Mouse (Mus musculus) MEL (cell line): ENCODE results near the gene Zfp280b. TPM values are rescaled to one million over a fixed set of nuclear protein-coding genes. Genes with fewer than 3 reads are reported as not detected.
"Not testable (repeated sequence)": the region's sequence is repeated elsewhere in the genome, so short reads cannot be mapped to it uniquely, and the experiment has no call there.

Experiments used
- DNase-seq: peaks from one replicate; pipeline ENCODE4 v3.0.0; 2011; ENCODE audit warnings: low read depth, low spot score
- H3K27ac ChIP-seq: 2 replicates; pipeline ENCODE4 v1.5.1; 2012; ENCODE audit warnings: low read depth, mild to moderate bottlenecking, control low read depth, low read length, moderate library complexity; ENCODE audit not compliant: control insufficient read depth
- H3K27me3 ChIP-seq, 2 experiments: fragments of 150-350 bp in 1 of 2; sonication (generic) in 1 of 2; 2 replicates each; pipeline ENCODE4 v1.6.1; 2012; ENCODE audit warnings: low read length in 2 of 2, mild to moderate bottlenecking in 2 of 2, improper control_type of control experiment in 1 of 2, moderate library complexity in 1 of 2; ENCODE audit not compliant: insufficient read depth in 2 of 2, control insufficient read depth in 1 of 2
- H3K36me3 ChIP-seq, 2 experiments: 2 replicates each; pipeline ENCODE4 v1.6.1; 2012 to 2014; ENCODE audit warnings: low read length in 2 of 2, improper control_type of control experiment in 1 of 2, inconsistent platforms in 1 of 2, mild to moderate bottlenecking in 1 of 2; ENCODE audit not compliant: insufficient read depth in 2 of 2, control insufficient read depth in 1 of 2
- H3K4me1 ChIP-seq, 2 experiments: fragments of 150-350 bp in 1 of 2; sonication (generic) in 1 of 2; 2 replicates each; pipeline ENCODE4 v1.6.1; 2012; ENCODE audit warnings: low read length in 2 of 2, improper control_type of control experiment in 1 of 2, mild to moderate bottlenecking in 1 of 2; ENCODE audit not compliant: insufficient read depth in 2 of 2, control insufficient read depth in 1 of 2
- H3K4me3 ChIP-seq, 2 experiments: fragments of 150-350 bp in 1 of 2; sonication (generic) in 1 of 2; 2 replicates each; pipeline ENCODE4 v1.5.1; 2012; ENCODE audit warnings: low read depth in 2 of 2, low read length in 2 of 2, mild to moderate bottlenecking in 2 of 2, moderate library complexity in 2 of 2, control low read depth in 1 of 2, improper control_type of control experiment in 1 of 2; ENCODE audit not compliant: control insufficient read depth in 1 of 2, insufficient read depth in 1 of 2
- H3K79me2 ChIP-seq: 2 replicates; pipeline ENCODE4 v1.6.1; 2012; ENCODE audit warnings: mild to moderate bottlenecking, low read length, moderate library complexity; ENCODE audit not compliant: control insufficient read depth, poor library complexity, insufficient read depth
- H3K9ac ChIP-seq: 2 replicates; pipeline ENCODE4 v1.6.1; 2012; ENCODE audit warnings: low read depth, mild to moderate bottlenecking, control low read depth, low read length, moderate library complexity; ENCODE audit not compliant: control insufficient read depth, poor library complexity, severe bottlenecking
- H3K9me3 ChIP-seq: fragments of 150-350 bp; sonication (generic); replicated peaks from 2 replicates; pipeline ENCODE4 v1.6.1; 2012; ENCODE audit warnings: mild to moderate bottlenecking, low read length, improper control_type of control experiment, moderate library complexity; ENCODE audit not compliant: insufficient read depth
- BHLHE40 ChIP-seq: IDR thresholded peaks from 2 replicates; pipeline ENCODE4 v1.6.1; 2012; ENCODE audit warnings: low read depth, mild to moderate bottlenecking, inconsistent platforms, low read length, improper control_type of control experiment, borderline replicate concordance
- CHD2 ChIP-seq: IDR thresholded peaks from 2 replicates; pipeline ENCODE4 v1.6.1; 2011; ENCODE audit warnings: low read length, improper control_type of control experiment
- ELF1 ChIP-seq: IDR thresholded peaks from 2 replicates; pipeline ENCODE4 v1.6.1; 2014; ENCODE audit warnings: low read depth, mild to moderate bottlenecking, inconsistent platforms, low read length, improper control_type of control experiment, moderate library complexity
- EP300 ChIP-seq, 2 experiments: IDR thresholded peaks; 2 replicates each; pipeline ENCODE4 v1.6.1; 2011; ENCODE audit warnings: improper control_type of control experiment in 2 of 2, low read length in 2 of 2, low read depth in 1 of 2, mild to moderate bottlenecking in 1 of 2
- GABPA ChIP-seq: IDR thresholded peaks from 2 replicates; pipeline ENCODE4 v1.6.1; 2012; ENCODE audit warnings: low read depth, mild to moderate bottlenecking, inconsistent platforms, low read length, improper control_type of control experiment, moderate library complexity
- HCFC1 ChIP-seq: IDR thresholded peaks from 2 replicates; pipeline ENCODE4 v1.6.1; 2012; ENCODE audit warnings: low read depth, mild to moderate bottlenecking, inconsistent platforms, low read length, improper control_type of control experiment, moderate library complexity
- JUND ChIP-seq: IDR thresholded peaks from 2 replicates; pipeline ENCODE4 v1.6.1; 2011; ENCODE audit warnings: low read depth, mild to moderate bottlenecking, improper control_type of control experiment, low read length
- MAZ ChIP-seq: IDR thresholded peaks from 2 replicates; pipeline ENCODE4 v1.6.1; 2012; ENCODE audit warnings: low read depth, mild to moderate bottlenecking, inconsistent platforms, low read length, improper control_type of control experiment
- MXI1 ChIP-seq: IDR thresholded peaks from 2 replicates; pipeline ENCODE4 v1.6.1; 2011; ENCODE audit warnings: mild to moderate bottlenecking, low read depth, low read length, improper control_type of control experiment
- POLR2AphosphoS2 ChIP-seq: IDR thresholded peaks from 2 replicates; pipeline ENCODE4 v1.6.1; 2011; ENCODE audit warnings: low read length, improper control_type of control experiment
- SMC3 ChIP-seq: IDR thresholded peaks from 2 replicates; pipeline ENCODE4 v1.6.1; 2011; ENCODE audit warnings: low read depth, low read length, improper control_type of control experiment
- TAL1 ChIP-seq: IDR thresholded peaks from 2 replicates; pipeline ENCODE4 v1.6.1; 2012; ENCODE audit warnings: mild to moderate bottlenecking, inconsistent platforms, low read length, moderate library complexity, mixed read lengths
- TCF12 ChIP-seq: IDR thresholded peaks from 2 replicates; pipeline ENCODE4 v1.6.1; 2014; ENCODE audit warnings: low read depth, mild to moderate bottlenecking, inconsistent platforms, low read length, improper control_type of control experiment, moderate library complexity
- USF1 ChIP-seq: IDR thresholded peaks from 2 replicates; pipeline ENCODE4 v1.6.1; 2014; ENCODE audit warnings: low read depth, mild to moderate bottlenecking, inconsistent platforms, low read length, improper control_type of control experiment, moderate library complexity
- ZC3H11A ChIP-seq: IDR thresholded peaks from 2 replicates; pipeline ENCODE4 v1.6.1; 2012; ENCODE audit warnings: low read depth, mild to moderate bottlenecking, inconsistent platforms, low read length, improper control_type of control experiment
- polyA plus RNA-seq, 2 experiments: library from polyadenylated mRNA; stranded (reverse) in 1 of 2; unstranded in 1 of 2; fragments of >175 nt in 1 of 2; fragments of >200 nt in 1 of 2; gene quantifications; 2 replicates each; pipeline versions ENCODE4 v1.2.1 to v1.2.4; 2012; ENCODE audit warnings: low replicate concordance in 2 of 2, low read depth in 1 of 2; ENCODE audit not compliant: insufficient read length in 2 of 2, insufficient read depth in 1 of 2, missing spikeins in 1 of 2
- total RNA-seq: library from RNA; depleted of rRNA; stranded (reverse); fragments of 300-350 nt; gene quantifications from 2 replicates; pipeline ENCODE4 v1.2.3, GENCODE M21; 2012; rRNA removed

Zfp280b gene
- total and polyA plus RNA-seq, 3 experiments: 7.9 to 18.6 TPM; not detected in 1

- no peak for DNase-seq
- H3K9me3 ChIP-seq: no peaks in the 10 kb centered on the region
Observed at GRCm38 (mm10) chr10:76067674-76068613, 35.5 kb downstream of the Zfp280b start.

GRCm38 (mm10) chr10:76072080-76072479 is 39.6 kb downstream of the Zfp280b start:
- H3K4me3 ChIP-seq, H3K9ac ChIP-seq, H3K4me1 ChIP-seq, H3K9me3 ChIP-seq, DNase-seq, H3K27ac ChIP-seq, H3K79me2 ChIP-seq, H3K36me3 ChIP-seq, H3K27me3 ChIP-seq: not testable (repeated sequence)

More at GRCm38 (mm10) chr10:76067674-76068613, 35.5 kb downstream of the Zfp280b start:
- Histone ChIP-seq H3K4me3 (no peak overlapping the region), H3K9ac (no peak overlapping the region), H3K79me2 (no peaks in the 10 kb centered on the region), H3K4me1 (no peaks in the 10 kb centered on the region), H3K27ac (no peak overlapping the region), H3K36me3 (no peaks in the 10 kb centered on the region), H3K27me3 (peaks cover 5 to 9% of the 10 kb centered on the region in 2 experiments)
- TF ChIP-seq HCFC1 (no peak), BHLHE40 (no peak), TAL1 (no peak), ELF1 (no peak), CHD2 (no peak), GABPA (no peak), POLR2AphosphoS2 (no peak), MAZ (no peak), USF1 (no peak), TCF12 (no peak), ZC3H11A (no peak), SMC3 (no peak), JUND (no peak), MXI1 (no peak), EP300 (IDR thresholded peaks at IDR 0.05; ENCODE audit: low read depth in 1 of 2, low read length in 2 of 2) (no peak)

DNA sequence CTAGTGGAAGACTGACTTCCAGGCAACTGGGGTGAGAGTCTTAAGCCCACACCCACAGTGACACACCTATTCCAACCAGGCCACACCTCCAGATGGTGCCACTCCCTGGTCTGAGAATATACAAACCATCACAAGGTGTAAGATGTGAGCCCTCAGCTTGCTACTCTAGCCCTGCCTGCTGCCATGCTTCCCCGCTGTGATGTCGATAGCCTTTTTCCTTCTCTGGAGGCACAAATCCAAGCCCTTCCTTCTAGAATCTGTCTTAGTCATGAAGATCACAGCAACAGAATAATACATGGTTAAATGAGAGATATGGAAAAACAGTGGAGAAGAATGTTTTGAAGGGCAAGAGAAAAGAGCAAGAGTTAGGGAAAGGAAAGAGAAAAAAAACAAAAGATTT is 44.6 kb downstream of the Zfp280b start:
- H3K36me3 ChIP-seq, DNase-seq, H3K27ac ChIP-seq, H3K9ac ChIP-seq, H3K27me3 ChIP-seq, H3K79me2 ChIP-seq, H3K4me3 ChIP-seq, H3K9me3 ChIP-seq, H3K4me1 ChIP-seq: not testable (repeated sequence)

Other genes with a start within 250 kb of the Zfp280b start
- gene Gstt1, start 234.1 kb upstream of the Zfp280b start, total RNA-seq: 1.3 and 2.0 TPM in 2 replicates
- 1 to 10 TPM in 1 of 2 experiments, not detected in 1; 3.8 TPM for gene Gstt1, start 234.1 kb upstream of the Zfp280b start, polyA plus RNA-seq
- gene Gstt4, start 210.1 kb upstream of the Zfp280b start, total RNA-seq: not detected in 2 replicates
- not detected for gene Gstt4, start 210.1 kb upstream of the Zfp280b start, polyA plus RNA-seq
- 4.3 and 4.9 TPM in 2 replicates for gene Gstt2, start 195.2 kb upstream of the Zfp280b start, total RNA-seq
- 10 to 100 TPM in 1 of 2 experiments, not detected in 1; 10.9 TPM for gene Gstt2, start 195.2 kb upstream of the Zfp280b start, polyA plus RNA-seq
- gene Mif, start 172.4 kb upstream of the Zfp280b start, total RNA-seq: 862 and 1,292 TPM in 2 replicates
- 1,000 to 10,000 TPM in 1 of 2 experiments, 100 to 1,000 TPM in 1; 817 to 2,606 TPM for gene Mif, start 172.4 kb upstream of the Zfp280b start, polyA plus RNA-seq
- gene Derl3, start 139.2 kb upstream of the Zfp280b start, total RNA-seq: 0.23 and 0.69 TPM in 2 replicates
- 1 to 10 TPM in 1 of 2 experiments, not detected in 1; 1.5 TPM for gene Derl3, start 139.2 kb upstream of the Zfp280b start, polyA plus RNA-seq
- 91.6 and 91.8 TPM in 2 replicates for gene Smarcb1, start 111.0 kb upstream of the Zfp280b start, total RNA-seq
- 1,000 to 10,000 TPM in 1 of 2 experiments, 100 to 1,000 TPM in 1; 117 to 2,689 TPM for gene Smarcb1, start 111.0 kb upstream of the Zfp280b start, polyA plus RNA-seq
- 143 and 158 TPM in 2 replicates for gene Chchd10, start 99.5 kb upstream of the Zfp280b start, total RNA-seq
- 100 to 1,000 TPM in 1 of 2 experiments, not detected in 1; 428 TPM for gene Chchd10, start 99.5 kb upstream of the Zfp280b start, polyA plus RNA-seq
- 1.3 and 1.5 TPM in 2 replicates for gene Mmp11, start 96.2 kb upstream of the Zfp280b start, total RNA-seq
- 1 to 10 TPM in 1 of 2 experiments, not detected in 1; 5.9 TPM for gene Mmp11, start 96.2 kb upstream of the Zfp280b start, polyA plus RNA-seq
- 0.08 and 0.26 TPM in 2 replicates for gene Gm867, start 92.0 kb upstream of the Zfp280b start, total RNA-seq
- gene Gm867, start 92.0 kb upstream of the Zfp280b start, polyA plus RNA-seq: 1 to 10 TPM in 1 of 2 experiments, not detected in 1; 1.6 TPM
- gene Vpreb3, start 89.6 kb upstream of the Zfp280b start, total RNA-seq: 0.27 TPM in 1 of 2 replicates, not detected in the other
- under 1 TPM in 1 of 2 experiments, not detected in 1; 0.88 TPM for gene Vpreb3, start 89.6 kb upstream of the Zfp280b start, polyA plus RNA-seq
- not detected in 2 replicates for gene Gm5134, start 78.1 kb upstream of the Zfp280b start, total RNA-seq
- gene Gm5134, start 78.1 kb upstream of the Zfp280b start, polyA plus RNA-seq: not detected
- gene Slc5a4b, start 78.3 kb downstream of the Zfp280b start, total RNA-seq: not detected in 2 replicates
- gene Slc5a4b, start 78.3 kb downstream of the Zfp280b start, polyA plus RNA-seq: under 1 TPM in 1 of 2 experiments, not detected in 1; 0.03 TPM
- gene Slc5a4a, start 114.8 kb downstream of the Zfp280b start, total RNA-seq: not detected in 2 replicates
- not detected for gene Slc5a4a, start 114.8 kb downstream of the Zfp280b start, polyA plus RNA-seq
- 6.7 and 6.8 TPM in 2 replicates for gene Prmt2, start 205.2 kb downstream of the Zfp280b start, total RNA-seq
- 10 to 100 TPM in 1 of 2 experiments, not detected in 1; 12.6 TPM for gene Prmt2, start 205.2 kb downstream of the Zfp280b start, polyA plus RNA-seq
- gene S100b, start 221.2 kb downstream of the Zfp280b start, total RNA-seq: not detected in 2 replicates
- gene S100b, start 221.2 kb downstream of the Zfp280b start, polyA plus RNA-seq: not detected